In genomic region chr17:28907959-28908358, GRCm38 (mm10) we compare ENCODE assay signal across 15 mouse cellular contexts. TPM values are rescaled to one million over a fixed set of nuclear protein-coding genes. Genes with fewer than 3 reads are reported as not detected.
DNase-seq lines count a peak whose midpoint lies in the region; ATAC-seq and TF ChIP-seq lines count a peak whose summit lies in the region.
"Had no signal": no experiment of that assay in that cellular context is flagged by ENCODE, and none has a peak within 500 bp of the region (broad histone marks: within the 10 kb centered on the region; RNA-seq: fewer than 3 reads in every experiment).

No protein-coding gene starts in this region.

- H3K9me3 ChIP-seq in limb, embryonic 14.5 days (ENCODE audit: control insufficient read depth, low read length), result no peaks in the 10 kb centered on the region
- H3K9me3 ChIP-seq in limb, embryonic 10.5 days (replicated peaks), result no peaks in the 10 kb centered on the region
- H3K9me3 ChIP-seq: G1E; neural tube, embryonic 13.5 days had no signal

- TF ChIP-seq POLR2A in limb, embryonic 14.5 days (IDR thresholded peaks at IDR 0.05; ENCODE audit: borderline replicate concordance, extremely low read depth, insufficient read depth, insufficient read length), result no peak
- no peak for TF ChIP-seq POLR2A in brain, embryonic 14.5 days (IDR thresholded peaks at IDR 0.05; ENCODE audit: borderline replicate concordance, extremely low read depth, insufficient read depth, insufficient read length, poor library complexity, severe bottlenecking)

- H3K9ac ChIP-seq in limb, embryonic 14.5 days (ENCODE audit: low read depth, low read length, severe bottlenecking), result no peak overlapping the region
- H3K9ac ChIP-seq: neural tube, embryonic 13.5 days had no signal

- DNase-seq in limb, embryonic 14.5 days (ENCODE audit: low spot score), result peak; percentile 28
- no peak for DNase-seq in limb, embryonic 10.5 days (ENCODE audit: low spot score)
- DNase-seq in brain, embryonic 14.5 days (ENCODE audit: low read depth), result peak; percentile 63
- peak; percentile 24 to 66 for DNase-seq in layer of hippocampus, adult 2 months (ENCODE audit: low spot score in 2 of 2)
- DNase-seq in right cerebral cortex, adult 2 months (ENCODE audit: low spot score in 2 of 2), result peak; percentile 62 to 64
- DNase-seq in neural tube, embryonic 10.5 days (ENCODE audit: extremely low spot score, low spot score), result no peak
- DNase-seq in urinary bladder, adult 2 months (ENCODE audit: low spot score), result no peak
- no peak for DNase-seq in gastrocnemius, postnatal 4 days (ENCODE audit: low spot score in 2 of 2)
- DNase-seq: adrenal gland, postnatal 25 days; cerebellum, adult 9-11 months; heart, adult 2 months had no signal

- H3K27ac ChIP-seq in limb, embryonic 14.5 days (replicated peaks; ENCODE audit: low read depth, low read length), result no peak overlapping the region
- H3K27ac ChIP-seq in limb, embryonic 10.5 days, result no peak overlapping the region
- H3K27ac ChIP-seq in layer of hippocampus, adult 2 months, result peak overlapping the region; percentile 29
- H3K27ac ChIP-seq: heart, adult 2 months; neural tube, embryonic 13.5 days had no signal

- H3K27me3 ChIP-seq in limb, embryonic 14.5 days (ENCODE audit: control insufficient read depth, insufficient read depth, low read length), result 0 out of 2 replicates have a peak, but pooled peaks cover 7% of the 10 kb centered on the region
- peaks cover 37% of the 10 kb centered on the region for H3K27me3 ChIP-seq in limb, embryonic 10.5 days (ENCODE audit: low read depth, poor library complexity, severe bottlenecking)

- H3K36me3 ChIP-seq in limb, embryonic 14.5 days (ENCODE audit: control insufficient read depth, insufficient read depth, low read length), result no peaks in the 10 kb centered on the region
- no peaks in the 10 kb centered on the region for H3K36me3 ChIP-seq in limb, embryonic 10.5 days
- H3K36me3 ChIP-seq: G1E; neural tube, embryonic 13.5 days had no signal

- no peaks in the 10 kb centered on the region for H3K4me1 ChIP-seq in limb, embryonic 14.5 days (ENCODE audit: control insufficient read depth, insufficient read depth, low read length)
- peaks cover 21% of the 10 kb centered on the region for H3K4me1 ChIP-seq in limb, embryonic 10.5 days

- 75% methylated on average over 7 of the region's 7 CpGs for WGBS in limb, embryonic 14.5 days
- 84% methylated on average over 7 of the region's 7 CpGs for WGBS in limb, embryonic 10.5 days

- no peak for TF ChIP-seq CTCF in brain, embryonic 14.5 days (IDR thresholded peaks at IDR 0.05; ENCODE audit: borderline replicate concordance, extremely low read depth, insufficient read depth, insufficient read length)
- TF ChIP-seq CTCF in layer of hippocampus, adult 2 months (conservative IDR thresholded peaks at IDR 0.05), result no peak

- no peak for ATAC-seq in limb, embryonic 14.5 days (ENCODE audit: low FRiP score, low read depth)
- ATAC-seq: hindbrain, embryonic 16.5 days had no signal

- H3K4me2 ChIP-seq in limb, embryonic 14.5 days (replicated peaks; ENCODE audit: low read depth, low read length, severe bottlenecking), result no peak overlapping the region
- H3K4me2 ChIP-seq: neural tube, embryonic 13.5 days had no signal

- no peak overlapping the region for H3K4me3 ChIP-seq in limb, embryonic 14.5 days (replicated peaks; ENCODE audit: low read length)
- H3K4me3 ChIP-seq in limb, embryonic 10.5 days, result no peak overlapping the region
- no peak overlapping the region for H3K4me3 ChIP-seq in layer of hippocampus, adult 2 months
- H3K4me3 ChIP-seq: heart, adult 2 months; neural tube, embryonic 13.5 days had no signal

RNA-seq across cellular contexts. Expression of gene 4930539E08Rik, which starts 7.2 kb away (rescaled TPM):
- polyA plus RNA-seq in limb, embryonic 14.5 days (2012; rRNA removed), result 0.35 and 0.37 TPM in 2 replicates
- 0.07 and 0.18 TPM in 2 replicates for polyA plus RNA-seq in limb, embryonic 14.5 days (2014; fragmentation: Nextera tagmentation; extraction: Ambion mirVana)
- polyA plus RNA-seq in limb, embryonic 10.5 days (2016; fragmentation: Nextera tagmentation; extraction: Ambion mirVana), result 0.05 and 0.10 TPM in 2 replicates
- polyA plus RNA-seq in brain, embryonic 14.5 days (2012; rRNA removed), result 0.69 and 0.98 TPM in 2 replicates
- 1 to 10 TPM; 4.0 to 4.1 TPM for total RNA-seq in layer of hippocampus, adult 2 months (2021)
- polyA plus RNA-seq in urinary bladder, adult 2 months (2012; rRNA removed), result 0.14 and 0.29 TPM in 2 replicates
- total RNA-seq in gastrocnemius, postnatal 4 days (2021), result under 1 TPM; 0.56 to 0.57 TPM
- total RNA-seq: adrenal gland, postnatal 25 days; heart, adult 2 months had no signal
- polyA plus RNA-seq: G1E had no signal

RNA-seq across cellular contexts. Expression of gene Pxt1, which starts 35.7 kb away (rescaled TPM):
- 0.13 and 0.20 TPM in 2 replicates for polyA plus RNA-seq in limb, embryonic 14.5 days (2012; rRNA removed)
- not detected in 2 replicates for polyA plus RNA-seq in limb, embryonic 14.5 days (2014; fragmentation: Nextera tagmentation; extraction: Ambion mirVana)
- 0.24 and 0.45 TPM in 2 replicates for polyA plus RNA-seq in limb, embryonic 10.5 days (2016; fragmentation: Nextera tagmentation; extraction: Ambion mirVana)
- polyA plus RNA-seq in brain, embryonic 14.5 days (2012; rRNA removed), result not detected in 2 replicates
- total RNA-seq in layer of hippocampus, adult 2 months (2021), result not detected
- polyA plus RNA-seq in urinary bladder, adult 2 months (2012; rRNA removed), result not detected in 2 replicates
- not detected for total RNA-seq in gastrocnemius, postnatal 4 days (2021)
- total RNA-seq: adrenal gland, postnatal 25 days; G1E; left cerebral cortex, postnatal 10 days had no signal
- polyA plus RNA-seq: hindbrain, embryonic 16.5 days; neural tube, embryonic 13.5 days had no signal

RNA-seq across cellular contexts. Expression of gene Kctd20, which starts 43.8 kb away (rescaled TPM):
- 66.6 and 70.1 TPM in 2 replicates for polyA plus RNA-seq in limb, embryonic 14.5 days (2012; rRNA removed)
- polyA plus RNA-seq in limb, embryonic 14.5 days (2014; fragmentation: Nextera tagmentation; extraction: Ambion mirVana), result 82.9 and 96.3 TPM in 2 replicates
- 121 and 129 TPM in 2 replicates for polyA plus RNA-seq in limb, embryonic 10.5 days (2016; fragmentation: Nextera tagmentation; extraction: Ambion mirVana)
- polyA plus RNA-seq in brain, embryonic 14.5 days (2012; rRNA removed), result 73.1 and 75.8 TPM in 2 replicates
- 10 to 100 TPM; 58.7 to 64.4 TPM for total RNA-seq in layer of hippocampus, adult 2 months (2021)
- polyA plus RNA-seq in urinary bladder, adult 2 months (2012; rRNA removed), result 37.8 and 41.6 TPM in 2 replicates
- total RNA-seq in gastrocnemius, postnatal 4 days (2021), result 10 to 100 TPM; 60.7 to 64.6 TPM

RNA-seq across cellular contexts. Expression of gene Pnpla1, which starts 49.7 kb away (rescaled TPM):
- polyA plus RNA-seq in limb, embryonic 14.5 days (2012; rRNA removed), result 2.3 and 2.7 TPM in 2 replicates
- polyA plus RNA-seq in limb, embryonic 14.5 days (2014; fragmentation: Nextera tagmentation; extraction: Ambion mirVana), result 4.5 and 5.0 TPM in 2 replicates
- polyA plus RNA-seq in limb, embryonic 10.5 days (2016; fragmentation: Nextera tagmentation; extraction: Ambion mirVana), result 0.03 and 0.04 TPM in 2 replicates
- 0.23 TPM in 1 of 2 replicates, not detected in the other for polyA plus RNA-seq in brain, embryonic 14.5 days (2012; rRNA removed)
- total RNA-seq in layer of hippocampus, adult 2 months (2021), result under 1 TPM; 0.49 to 0.56 TPM
- 0.01 TPM in 1 of 2 replicates, not detected in the other for polyA plus RNA-seq in urinary bladder, adult 2 months (2012; rRNA removed)
- not detected for total RNA-seq in gastrocnemius, postnatal 4 days (2021)
- total RNA-seq: G1E; heart, adult 2 months had no signal
- polyA plus RNA-seq: G1E; hindbrain, embryonic 16.5 days; neural tube, embryonic 13.5 days had no signal

Comparison
In these comparisons a context has a peak if more than half of its experiments do, and no peak if none do; other contexts are left out.
1. DNase-seq: peak in limb, embryonic 14.5 days (single experiment), brain, embryonic 14.5 days (single experiment), layer of hippocampus, adult 2 months (2 of 2) and right cerebral cortex, adult 2 months (2 of 2); none in limb, embryonic 10.5 days (single experiment), neural tube, embryonic 10.5 days (single experiment), urinary bladder, adult 2 months (single experiment) and gastrocnemius, postnatal 4 days (0 of 2).